Mouse (Mus musculus): ENCODE data around the gene Fgfr2. TPM values are rescaled to one million over a fixed set of nuclear protein-coding genes. Genes with fewer than 3 reads are reported as not detected.

The Fgfr2 gene
- polyA plus RNA-seq, 1 experiment = 14.8 TPM

- WGBS = 74% methylated on average over 9 of the region's 9 CpGs
- Histone ChIP-seq H3K36me3 (ENCODE audit: control insufficient read depth, insufficient read depth, low read length) (no peaks in the 10 kb centered on the region), H3K4me1 (ENCODE audit: control insufficient read depth, insufficient read depth, low read length) (no peaks in the 10 kb centered on the region), H3K27ac (ENCODE audit: insufficient read depth, low read depth, low read length) (no peak overlapping the region), H3K4me3 (ENCODE audit: insufficient read depth, low read depth, low read length) (no peak overlapping the region), H3K27me3 (replicated peaks; ENCODE audit: control insufficient read depth, insufficient read depth, low read length) (no peaks in the 10 kb centered on the region)
- TF ChIP-seq POLR2A (IDR thresholded peaks at IDR 0.05; ENCODE audit: low read depth, low read length) (no peak), CTCF (conservative IDR thresholded peaks at IDR 0.05; ENCODE audit: insufficient read depth, insufficient read length, low read depth, low read length) (no peak)
- DNase-seq = no peak
These were observed 636.6 kb downstream of the Fgfr2 start for GRCm38 (mm10) chr7:132486403-132487178.

DNA sequence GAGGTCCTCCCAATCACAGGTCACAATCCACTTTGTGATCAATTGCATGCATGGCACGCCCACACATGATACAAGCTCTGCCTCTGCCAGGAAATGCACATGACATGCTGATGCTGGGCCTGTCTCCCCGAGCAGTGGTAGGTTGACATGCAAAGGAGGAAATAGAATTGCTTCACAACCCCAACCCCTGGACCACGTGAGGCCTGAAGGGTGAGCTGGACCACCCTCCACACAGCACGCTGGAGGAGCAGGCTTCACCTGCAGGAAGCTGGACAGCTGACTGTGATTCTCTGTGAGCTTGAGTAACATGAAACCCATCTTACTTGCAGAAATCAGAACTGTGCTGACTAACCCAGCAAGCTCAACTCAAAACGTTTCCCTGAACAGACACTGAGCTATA, 638.7 kb downstream of the Fgfr2 start:
- no peaks in the 10 kb centered on the region for H3K27me3 ChIP-seq (replicated peaks; ENCODE audit: control insufficient read depth, insufficient read depth, low read length)
- H3K36me3 ChIP-seq (ENCODE audit: control insufficient read depth, insufficient read depth, low read length) = no peaks in the 10 kb centered on the region
- no peak overlapping the region for H3K27ac ChIP-seq (ENCODE audit: insufficient read depth, low read depth, low read length)
- H3K4me3 ChIP-seq (ENCODE audit: insufficient read depth, low read depth, low read length) = no peak overlapping the region
- no peak for DNase-seq
- no peaks in the 10 kb centered on the region for H3K4me1 ChIP-seq (ENCODE audit: control insufficient read depth, insufficient read depth, low read length)
- TF ChIP-seq POLR2A (IDR thresholded peaks at IDR 0.05; ENCODE audit: low read depth, low read length) = no peak
- TF ChIP-seq CTCF (conservative IDR thresholded peaks at IDR 0.05; ENCODE audit: insufficient read depth, insufficient read length, low read depth, low read length) = no peak
- WGBS = 56% methylated on average over 5 of the region's 5 CpGs

GRCm38 (mm10) chr7:132480696-132481306, 642.3 kb downstream of the Fgfr2 start:
- Histone ChIP-seq H3K36me3 (ENCODE audit: control insufficient read depth, insufficient read depth, low read length) (no peaks in the 10 kb centered on the region), H3K4me1 (ENCODE audit: control insufficient read depth, insufficient read depth, low read length) (no peaks in the 10 kb centered on the region), H3K27me3 (replicated peaks; ENCODE audit: control insufficient read depth, insufficient read depth, low read length) (no peaks in the 10 kb centered on the region), H3K4me3 (ENCODE audit: insufficient read depth, low read depth, low read length) (no peak overlapping the region), H3K27ac (ENCODE audit: insufficient read depth, low read depth, low read length) (no peak overlapping the region)
- no peak for DNase-seq
- TF ChIP-seq CTCF (conservative IDR thresholded peaks at IDR 0.05; ENCODE audit: insufficient read depth, insufficient read length, low read depth, low read length) = no peak
- no peak for TF ChIP-seq POLR2A (IDR thresholded peaks at IDR 0.05; ENCODE audit: low read depth, low read length)
- 49% methylated on average over 4 of the region's 4 CpGs for WGBS

GRCm38 (mm10) chr7:132478295-132478809, 644.8 kb downstream of the Fgfr2 start:
- WGBS = 86% methylated on average over 9 of the region's 9 CpGs
- Histone ChIP-seq H3K4me3 (ENCODE audit: insufficient read depth, low read depth, low read length) (no peak overlapping the region), H3K4me1 (ENCODE audit: control insufficient read depth, insufficient read depth, low read length) (no peaks in the 10 kb centered on the region), H3K27ac (ENCODE audit: insufficient read depth, low read depth, low read length) (no peak overlapping the region), H3K27me3 (replicated peaks; ENCODE audit: control insufficient read depth, insufficient read depth, low read length) (no peaks in the 10 kb centered on the region), H3K36me3 (ENCODE audit: control insufficient read depth, insufficient read depth, low read length) (no peaks in the 10 kb centered on the region)
- DNase-seq = no peak
- no peak for TF ChIP-seq CTCF (conservative IDR thresholded peaks at IDR 0.05; ENCODE audit: insufficient read depth, insufficient read length, low read depth, low read length)
- no peak for TF ChIP-seq POLR2A (IDR thresholded peaks at IDR 0.05; ENCODE audit: low read depth, low read length)

DNA sequence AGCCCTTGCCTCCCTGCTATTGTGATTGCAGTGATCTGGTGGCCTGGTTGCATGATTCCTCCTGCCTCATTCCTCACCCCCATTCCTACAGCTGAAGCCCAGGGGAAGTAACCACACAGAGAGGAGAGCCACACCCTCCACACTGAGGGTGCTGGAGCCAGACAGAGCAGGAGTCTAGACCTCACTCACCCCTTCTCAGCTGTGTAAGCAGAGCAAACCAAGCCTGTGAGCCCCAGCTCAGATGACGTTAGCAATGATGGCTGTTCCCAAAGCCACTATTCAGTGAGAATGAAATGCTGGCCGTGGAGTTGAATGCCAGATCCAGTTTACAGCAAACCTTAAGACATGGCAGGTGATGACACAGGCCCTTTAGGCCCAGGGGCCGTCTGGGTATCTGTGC, 645.4 kb downstream of the Fgfr2 start:
- WGBS = 69% methylated on average over 3 of the region's 3 CpGs
- Histone ChIP-seq H3K4me1 (ENCODE audit: control insufficient read depth, insufficient read depth, low read length) (no peaks in the 10 kb centered on the region), H3K27ac (ENCODE audit: insufficient read depth, low read depth, low read length) (no peak overlapping the region), H3K4me3 (ENCODE audit: insufficient read depth, low read depth, low read length) (no peak overlapping the region), H3K36me3 (ENCODE audit: control insufficient read depth, insufficient read depth, low read length) (no peaks in the 10 kb centered on the region), H3K27me3 (replicated peaks; ENCODE audit: control insufficient read depth, insufficient read depth, low read length) (no peaks in the 10 kb centered on the region)
- TF ChIP-seq CTCF (conservative IDR thresholded peaks at IDR 0.05; ENCODE audit: insufficient read depth, insufficient read length, low read depth, low read length) (no peak), POLR2A (IDR thresholded peaks at IDR 0.05; ENCODE audit: low read depth, low read length) (no peak)
- no peak for DNase-seq

GRCm38 (mm10) chr7:132476491-132476890, 646.7 kb downstream of the Fgfr2 start:
- DNase-seq = no peak
- Histone ChIP-seq H3K27ac (ENCODE audit: insufficient read depth, low read depth, low read length) (no peak overlapping the region), H3K4me3 (ENCODE audit: insufficient read depth, low read depth, low read length) (no peak overlapping the region), H3K27me3 (replicated peaks; ENCODE audit: control insufficient read depth, insufficient read depth, low read length) (no peaks in the 10 kb centered on the region), H3K36me3 (ENCODE audit: control insufficient read depth, insufficient read depth, low read length) (no peaks in the 10 kb centered on the region), H3K4me1 (ENCODE audit: control insufficient read depth, insufficient read depth, low read length) (no peaks in the 10 kb centered on the region)
- TF ChIP-seq POLR2A (IDR thresholded peaks at IDR 0.05; ENCODE audit: low read depth, low read length) (no peak), CTCF (conservative IDR thresholded peaks at IDR 0.05; ENCODE audit: insufficient read depth, insufficient read length, low read depth, low read length) (no peak)
- 97% methylated on average over 2 of the region's 2 CpGs for WGBS

DNA sequence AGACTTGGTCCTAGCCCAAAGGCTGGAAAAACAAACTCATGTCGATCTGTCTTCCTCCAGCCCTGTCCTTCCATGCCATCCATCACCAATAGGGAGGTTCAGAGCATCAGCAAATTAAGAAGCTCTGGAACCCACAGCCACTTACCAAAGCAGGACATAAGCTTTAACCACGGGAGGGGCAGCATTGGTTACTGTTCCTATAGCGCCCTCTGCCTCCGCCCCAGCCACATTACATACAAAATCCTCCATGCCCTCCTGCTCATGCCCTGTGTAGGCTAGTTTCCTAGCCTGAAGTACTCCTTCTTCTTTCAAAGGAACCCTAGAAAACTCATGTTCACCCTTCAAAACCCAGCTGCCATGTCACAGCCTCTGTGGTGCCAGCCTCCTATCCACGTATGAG, 648.1 kb downstream of the Fgfr2 start:
- WGBS = 28% methylated on average over 5 of the region's 5 CpGs
- TF ChIP-seq POLR2A (IDR thresholded peaks at IDR 0.05; ENCODE audit: low read depth, low read length) = no peak
- peak; percentile 90 for TF ChIP-seq CTCF (conservative IDR thresholded peaks at IDR 0.05; ENCODE audit: insufficient read depth, insufficient read length, low read depth, low read length)
- Histone ChIP-seq H3K4me1 (ENCODE audit: control insufficient read depth, insufficient read depth, low read length) (no peaks in the 10 kb centered on the region), H3K4me3 (ENCODE audit: insufficient read depth, low read depth, low read length) (no peak overlapping the region), H3K36me3 (ENCODE audit: control insufficient read depth, insufficient read depth, low read length) (no peaks in the 10 kb centered on the region), H3K27ac (ENCODE audit: insufficient read depth, low read depth, low read length) (no peak overlapping the region), H3K27me3 (replicated peaks; ENCODE audit: control insufficient read depth, insufficient read depth, low read length) (no peaks in the 10 kb centered on the region)
- peak; percentile 68 for DNase-seq

Data from kidney, adult 2 months (tissue).